Mouse (Mus musculus) MEL (cell line): ENCODE measurements around the gene Mdp1.

ENCODE experiments used
- CTCF ChIP-seq, 3 experiments: IDR thresholded peaks in 2 of 3; conservative IDR thresholded peaks in 1 of 3; 2 replicates each; pipeline ENCODE4 v1.5.1; 2011 to 2012; ENCODE audit warnings: low read length in 3 of 3, low read depth in 2 of 3, mild to moderate bottlenecking in 2 of 3, improper control_type of control experiment in 1 of 3, inconsistent platforms in 1 of 3, mixed read lengths in 1 of 3, moderate library complexity in 1 of 3; ENCODE audit not compliant: control insufficient read depth in 1 of 3, insufficient read depth in 1 of 3, poor library complexity in 1 of 3, severe bottlenecking in 1 of 3
- MXI1 ChIP-seq: IDR thresholded peaks from 2 replicates; pipeline ENCODE4 v1.6.1; 2011; ENCODE audit warnings: mild to moderate bottlenecking, low read depth, low read length, improper control_type of control experiment
- MYB ChIP-seq: IDR thresholded peaks from 2 replicates; pipeline ENCODE4 v1.6.1; 2011; ENCODE audit warnings: mild to moderate bottlenecking, low read depth, low read length, improper control_type of control experiment
- NELFE ChIP-seq: IDR thresholded peaks from 2 replicates; pipeline ENCODE4 v1.6.1; 2011; ENCODE audit warnings: low read depth, low read length, improper control_type of control experiment
- NRF1 ChIP-seq: IDR thresholded peaks from 2 replicates; pipeline ENCODE4 v1.6.1; 2014; ENCODE audit warnings: low read depth, mild to moderate bottlenecking, inconsistent platforms, low read length, improper control_type of control experiment, moderate library complexity; ENCODE audit not compliant: poor library complexity, insufficient read depth, severe bottlenecking
- POLR2A ChIP-seq, 2 experiments: IDR thresholded peaks; 2 replicates each; pipeline ENCODE4 v1.6.1; 2011 to 2012; ENCODE audit warnings: low read length in 2 of 2, mild to moderate bottlenecking in 2 of 2, control low read depth in 1 of 2, improper control_type of control experiment in 1 of 2, low read depth in 1 of 2, moderate library complexity in 1 of 2; ENCODE audit not compliant: control insufficient read depth in 1 of 2, insufficient read depth in 1 of 2, poor library complexity in 1 of 2
- RCOR1 ChIP-seq: IDR thresholded peaks from 2 replicates; pipeline ENCODE4 v1.6.1; 2012; ENCODE audit warnings: low read depth, mild to moderate bottlenecking, inconsistent platforms, low read length, improper control_type of control experiment
- SIN3A ChIP-seq: IDR thresholded peaks from 2 replicates; pipeline ENCODE4 v1.6.1; 2012; ENCODE audit warnings: low read length, improper control_type of control experiment, inconsistent platforms
- TAL1 ChIP-seq: IDR thresholded peaks from 2 replicates; pipeline ENCODE4 v1.6.1; 2012; ENCODE audit warnings: mild to moderate bottlenecking, inconsistent platforms, low read length, moderate library complexity, mixed read lengths
- TCF12 ChIP-seq: IDR thresholded peaks from 2 replicates; pipeline ENCODE4 v1.6.1; 2014; ENCODE audit warnings: low read depth, mild to moderate bottlenecking, inconsistent platforms, low read length, improper control_type of control experiment, moderate library complexity
- USF1 ChIP-seq: IDR thresholded peaks from 2 replicates; pipeline ENCODE4 v1.6.1; 2014; ENCODE audit warnings: low read depth, mild to moderate bottlenecking, inconsistent platforms, low read length, improper control_type of control experiment, moderate library complexity
- ZNF384 ChIP-seq: IDR thresholded peaks from 2 replicates; pipeline ENCODE4 v1.6.1; 2012; ENCODE audit warnings: low read depth, mild to moderate bottlenecking, inconsistent platforms, low read length, improper control_type of control experiment

DNA sequence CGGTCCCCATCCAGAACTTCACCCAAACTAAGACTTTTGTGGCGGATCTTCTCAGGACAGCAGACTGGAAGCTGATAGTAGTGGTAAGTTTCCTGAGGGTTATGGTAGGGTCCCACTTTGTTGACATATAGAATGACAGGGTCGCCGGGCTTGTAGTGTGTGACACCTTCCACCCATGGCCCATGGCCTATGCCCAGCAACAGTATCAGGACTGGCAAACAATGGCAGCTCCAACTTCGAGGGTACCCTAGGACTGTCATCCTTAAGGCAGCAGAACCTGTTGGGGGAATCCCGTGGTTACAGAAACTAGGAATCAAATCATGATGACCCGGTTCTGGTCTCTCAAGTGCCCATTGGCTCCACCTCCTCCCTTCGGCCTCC, 17.6 kb downstream of the Mdp1 start:
- TF ChIP-seq MXI1 (no peak), TCF12 (no peak), RCOR1 (no peak), NRF1 (no peak), CTCF (IDR thresholded peaks at IDR 0.05 in 2 of 3, conservative IDR thresholded peaks at IDR 0.05 in 1 of 3; ENCODE audit: control insufficient read depth in 1 of 3, insufficient read depth in 1 of 3, low read depth in 2 of 3, low read length in 3 of 3, poor library complexity in 1 of 3, severe bottlenecking in 1 of 3) (no peak), ZNF384 (no peak), SIN3A (no peak), MYB (no peak), TAL1 (no peak), POLR2A (IDR thresholded peaks at IDR 0.05; ENCODE audit: control insufficient read depth in 1 of 2, insufficient read depth in 1 of 2, low read depth in 1 of 2, low read length in 2 of 2, poor library complexity in 1 of 2) (no peak), NELFE (no peak), USF1 (no peak)
